Mouse (Mus musculus) lung, adult 2 months (tissue): ENCODE data around the gene Tsnaxip1.

Experiments used
- CTCF ChIP-seq: fragments of 200-500 bp; IDR thresholded peaks from 2 replicates; pipeline ENCODE4 v1.5.1; 2011; ENCODE audit warnings: mild to moderate bottlenecking, low read length, control low read depth; ENCODE audit not compliant: insufficient read depth
- POLR2A ChIP-seq: fragments of 200-500 bp; IDR thresholded peaks from 2 replicates; pipeline ENCODE4 v1.6.1; 2011; ENCODE audit warnings: low read depth, mild to moderate bottlenecking, control low read depth, low read length, borderline replicate concordance; ENCODE audit errors: extremely low read depth

DNA sequence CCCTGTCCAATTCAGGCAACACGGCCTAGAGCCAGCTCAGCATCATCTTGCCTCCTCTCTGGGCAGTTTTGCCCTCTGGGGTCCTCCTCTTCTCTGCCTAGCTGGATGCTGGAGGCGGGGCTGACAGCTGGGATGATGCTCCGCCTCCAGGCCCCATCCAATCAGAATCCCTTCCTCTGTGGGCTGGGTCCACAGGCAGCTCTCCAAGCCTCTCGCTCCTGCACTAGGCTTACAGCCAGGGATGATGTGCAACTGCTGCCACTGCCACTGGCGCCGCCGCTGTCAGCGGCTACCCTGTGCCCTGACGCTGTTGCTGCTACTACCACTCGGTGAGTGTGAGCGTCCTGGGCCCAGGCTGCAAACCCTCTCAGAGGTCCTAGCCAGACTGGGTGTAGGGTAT lies 65.8 kb downstream of the Tsnaxip1 start, which contains the start of gene Nrn1l:
- TF ChIP-seq CTCF = no peak
- TF ChIP-seq POLR2A = no peak
